Mouse (Mus musculus) left cerebral cortex, postnatal 4 days (tissue): ENCODE measurements around the gene Rasgrp4. TPM values are rescaled to one million over a fixed set of nuclear protein-coding genes. Genes with fewer than 3 reads are reported as not detected.
A peak's percentile ranks its signal among the peaks of the same experiment; 100 is the strongest.

Source experiments
- DNase-seq: peaks from one replicate; pipeline ENCODE4 v3.0.0-alpha.2; 2022
- intact Hi-C: fragments of 180-260 bp; cut with DNase I; formaldehyde crosslinking; loops from one replicate; pipeline ENCODE4 v1.15.1; 2025
- total RNA-seq, 2 experiments: library from RNA; stranded (reverse); gene quantifications; 2 replicates each; pipeline ENCODE4 v1.2.3; 2021

Rasgrp4 gene
- total RNA-seq, 2 experiments from 2014 or later: 1.6 to 1.7 TPM

GRCm38 (mm10) chr7:29146625-29147367 lies 12.1 kb downstream of the Rasgrp4 start:
- no peak for DNase-seq
- intact Hi-C loops: no loop called here

GRCm38 (mm10) chr7:29148771-29149170 lies 14.1 kb downstream of the Rasgrp4 start:
- intact Hi-C loops: no loop called here
- DNase-seq: no peak

GRCm38 (mm10) chr7:29151486-29151885 lies 16.8 kb downstream of the Rasgrp4 start:
- DNase-seq: no peak
- intact Hi-C loops: no loop called here

GRCm38 (mm10) chr7:29154018-29154720 lies 19.5 kb downstream of the Rasgrp4 start:
- DNase-seq: no peak
- intact Hi-C loops: no loop called here

GRCm38 (mm10) chr7:29155196-29155837 lies 20.7 kb downstream of the Rasgrp4 start:
- peak; percentile 90 for DNase-seq
- intact Hi-C loops: no loop called here

- intact Hi-C loops: no loop called here
- DNase-seq: peak; percentile 85
These were observed 21.5 kb downstream of the Rasgrp4 start, which contains the start of gene Fam98c for GRCm38 (mm10) chr7:29155838-29156782. TSS of gene Fam98c (minus strand) at chr7:29156234.

GRCm38 (mm10) chr7:29158264-29158663 lies 23.6 kb downstream of the Rasgrp4 start:
- no peak for DNase-seq
- intact Hi-C loops: no loop called here

GRCm38 (mm10) chr7:29162294-29162693 lies 27.6 kb downstream of the Rasgrp4 start:
- intact Hi-C loops: loop anchor here (10.0 kb wide), 1 partner anchor 97 kb away; no protein-coding TSS in a partner anchor
- no peak for DNase-seq

- no peak for DNase-seq
- intact Hi-C loops: loop anchor here (10.0 kb wide), 1 partner anchor 98 kb away; no protein-coding TSS in a partner anchor
These were observed 28.3 kb downstream of the Rasgrp4 start for GRCm38 (mm10) chr7:29162750-29163525.

GRCm38 (mm10) chr7:29167656-29168055 lies 33.0 kb downstream of the Rasgrp4 start:
- no peak for DNase-seq
- intact Hi-C loops: loop anchor here (10.0 kb wide), 1 partner anchor 103 kb away; no protein-coding TSS in a partner anchor

GRCm38 (mm10) chr7:29168121-29168695 lies 33.6 kb downstream of the Rasgrp4 start:
- no peak for DNase-seq
- intact Hi-C loops: loop anchor here (10.0 kb wide), 1 partner anchor 103 kb away; no protein-coding TSS in a partner anchor

GRCm38 (mm10) chr7:29168791-29169230 lies 34.2 kb downstream of the Rasgrp4 start:
- DNase-seq: peak; percentile 61
- intact Hi-C loops: loop anchor here (10.0 kb wide), 1 partner anchor 104 kb away; no protein-coding TSS in a partner anchor

GRCm38 (mm10) chr7:29169231-29170065 lies 34.8 kb downstream of the Rasgrp4 start:
- intact Hi-C loops: loop anchor here (5.0 to 10.0 kb wide), 2 partner anchors 105 to 133 kb away; partner anchors contain the start of gene Dpf1
- DNase-seq: peak; percentile 92

- intact Hi-C loops: loop anchor here (5.0 kb wide), 1 partner anchor 132 kb away; the partner anchor contains the start of gene Dpf1
- peak; percentile 61 for DNase-seq
These were observed 35.6 kb downstream of the Rasgrp4 start, which contains the start of the genes Ggn and Spred3 for GRCm38 (mm10) chr7:29170066-29170754. TSS of gene Ggn (plus strand) at chr7:29170210. TSS of gene Spred3 (minus strand) at chr7:29170411.

- DNase-seq: peak; percentile 39
- intact Hi-C loops: loop anchor here (5.0 kb wide), 1 partner anchor 131 kb away; the partner anchor contains the start of gene Dpf1
These were observed 36.3 kb downstream of the Rasgrp4 start for GRCm38 (mm10) chr7:29170755-29171561.

GRCm38 (mm10) chr7:29171562-29172097 lies 37.0 kb downstream of the Rasgrp4 start:
- DNase-seq: no peak
- intact Hi-C loops: loop anchor here (5.0 kb wide), 1 partner anchor 131 kb away; the partner anchor contains the start of gene Dpf1
